Mouse (Mus musculus): ENCODE measurements around the gene Rbl1.

DNA sequence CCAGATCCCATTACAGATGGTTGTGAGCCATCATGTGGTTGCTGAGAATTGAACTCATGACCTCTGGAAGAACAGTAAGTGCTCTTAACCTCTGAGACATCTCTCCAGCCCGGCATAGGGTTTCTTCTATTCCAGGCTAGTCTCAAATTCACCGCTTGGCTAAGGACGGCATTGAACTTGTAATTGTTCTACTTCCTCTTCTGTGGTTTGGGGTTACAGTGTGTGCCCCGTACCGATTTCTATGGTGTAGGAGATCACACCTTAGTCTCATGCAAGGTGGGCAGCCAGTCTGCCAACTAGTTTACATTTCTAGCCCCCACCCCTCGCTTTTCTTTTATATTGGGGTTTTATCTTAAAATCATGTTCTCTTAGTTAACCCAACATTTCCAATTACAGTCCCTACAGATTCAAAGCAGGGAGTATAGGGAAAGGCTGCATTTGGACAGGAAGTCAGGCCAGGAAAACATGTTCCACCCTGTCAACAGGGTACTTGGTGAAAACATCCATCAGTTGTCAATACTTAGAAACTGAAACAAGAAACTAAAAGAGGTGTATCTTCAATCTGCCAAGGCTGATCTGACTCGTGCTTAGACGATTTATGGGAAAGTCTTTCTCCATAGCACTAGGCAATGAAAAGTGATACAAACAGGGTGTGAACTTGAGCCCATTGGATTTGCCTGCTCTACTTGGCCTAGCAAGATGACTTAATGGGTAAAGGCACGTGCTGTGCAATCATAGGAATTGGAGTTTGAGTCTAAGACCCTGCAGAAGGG is 66.2 kb downstream of the Rbl1 start:
- no peak for TF ChIP-seq CTCF (IDR thresholded peaks at IDR 0.05; ENCODE audit: low read depth, low read length)
- TF ChIP-seq GATA1 (IDR thresholded peaks at IDR 0.05; ENCODE audit: borderline replicate concordance, low read length) = no peak
- no peak for TF ChIP-seq TAL1 (conservative IDR thresholded peaks at IDR 0.05; ENCODE audit: low read depth, low read length)
- TF ChIP-seq POLR2AphosphoS5 (IDR thresholded peaks at IDR 0.05; ENCODE audit: insufficient replicate concordance, low read depth, low read length) = no peak
